In genomic region chr8:125254188-125255005, GRCm38 (mm10) we compare ENCODE assay signal across 7 mouse cellular contexts.
DNase-seq lines count a peak whose midpoint lies in the region; ATAC-seq and TF ChIP-seq lines count a peak whose summit lies in the region.

No protein-coding gene starts in this region.

- H3K4me2 ChIP-seq in embryonic facial prominence, embryonic 14.5 days (ENCODE audit: low read depth, low read length) = peak overlapping the region; percentile 81
- peak overlapping the region; percentile 51 for H3K4me2 ChIP-seq in kidney, embryonic 14.5 days (replicated peaks; ENCODE audit: low read depth, low read length)
- H3K4me2 ChIP-seq in limb, embryonic 14.5 days (replicated peaks; ENCODE audit: low read depth, low read length, severe bottlenecking) = peak overlapping the region; percentile 70
- H3K4me2 ChIP-seq in midbrain, embryonic 16.5 days (ENCODE audit: low read length) = peak overlapping the region; percentile 65

- no peaks in the 10 kb centered on the region for H3K9me3 ChIP-seq in embryonic facial prominence, embryonic 14.5 days (ENCODE audit: control insufficient read depth, low read length)
- no peaks in the 10 kb centered on the region for H3K9me3 ChIP-seq in heart, embryonic 10.5 days
- no peaks in the 10 kb centered on the region for H3K9me3 ChIP-seq in kidney, embryonic 14.5 days (ENCODE audit: control insufficient read depth, low read length)
- H3K9me3 ChIP-seq in limb, embryonic 14.5 days (ENCODE audit: control insufficient read depth, low read length) = no peaks in the 10 kb centered on the region
- H3K9me3 ChIP-seq in midbrain, embryonic 16.5 days (replicated peaks; ENCODE audit: control insufficient read depth, low read length, poor library complexity, severe bottlenecking) = no peaks in the 10 kb centered on the region

- no peak overlapping the region for H3K27ac ChIP-seq in bone marrow, adult 2 months (ENCODE audit: control insufficient read depth, insufficient read depth, low read depth, low read length, poor library complexity)
- peak overlapping the region; percentile 90 for H3K27ac ChIP-seq in embryonic facial prominence, embryonic 14.5 days (replicated peaks; ENCODE audit: low read depth, low read length)
- H3K27ac ChIP-seq in heart, embryonic 10.5 days = peak overlapping the region; percentile 90
- H3K27ac ChIP-seq in kidney, embryonic 14.5 days (ENCODE audit: low read depth, low read length) = peak overlapping the region; percentile 59
- peak overlapping the region; percentile 79 for H3K27ac ChIP-seq in limb, embryonic 14.5 days (replicated peaks; ENCODE audit: low read depth, low read length)
- peak overlapping the region; percentile 95 for H3K27ac ChIP-seq in midbrain, embryonic 16.5 days (ENCODE audit: low read length)

- TF ChIP-seq POLR2A in bone marrow, adult 2 months (IDR thresholded peaks at IDR 0.05; ENCODE audit: borderline replicate concordance, control insufficient read depth, low read depth, low read length) = no peak
- TF ChIP-seq POLR2A in limb, embryonic 14.5 days (IDR thresholded peaks at IDR 0.05; ENCODE audit: borderline replicate concordance, extremely low read depth, insufficient read depth, insufficient read length) = no peak

- H3K4me3 ChIP-seq in bone marrow, adult 2 months (replicated peaks; ENCODE audit: control insufficient read depth, low read depth, low read length) = peak overlapping the region; percentile 31
- H3K4me3 ChIP-seq in embryonic facial prominence, embryonic 14.5 days (ENCODE audit: low read depth, low read length) = peak overlapping the region; percentile 42
- H3K4me3 ChIP-seq in heart, embryonic 10.5 days = peak overlapping the region; percentile 56
- H3K4me3 ChIP-seq in kidney, embryonic 14.5 days (ENCODE audit: low read length) = peak overlapping the region; percentile 33
- H3K4me3 ChIP-seq in limb, embryonic 14.5 days (replicated peaks; ENCODE audit: low read length) = peak overlapping the region; percentile 38
- H3K4me3 ChIP-seq in midbrain, embryonic 16.5 days (ENCODE audit: low read depth, low read length) = peak overlapping the region; percentile 39

- H3K4me1 ChIP-seq in bone marrow, adult 2 months (ENCODE audit: control insufficient read depth, insufficient read depth, low read length) = no peaks in the 10 kb centered on the region; the same call in 1 of the 2 replicates
- peaks cover 24% of the 10 kb centered on the region for H3K4me1 ChIP-seq in embryonic facial prominence, embryonic 14.5 days (ENCODE audit: control insufficient read depth, insufficient read depth, low read length)
- H3K4me1 ChIP-seq in heart, embryonic 10.5 days = peaks cover 45% of the 10 kb centered on the region
- H3K4me1 ChIP-seq in kidney, embryonic 14.5 days (ENCODE audit: control insufficient read depth, insufficient read depth, low read length) = 0 out of 2 replicates have a peak, but pooled peaks cover 3% of the 10 kb centered on the region
- peaks cover 18% of the 10 kb centered on the region for H3K4me1 ChIP-seq in limb, embryonic 14.5 days (ENCODE audit: control insufficient read depth, insufficient read depth, low read length)
- peaks cover 20% of the 10 kb centered on the region for H3K4me1 ChIP-seq in midbrain, embryonic 16.5 days (ENCODE audit: control insufficient read depth, insufficient read depth, low read length)

- ATAC-seq in embryonic facial prominence, embryonic 14.5 days (ENCODE audit: low read depth) = peak; percentile 84
- ATAC-seq in kidney, embryonic 14.5 days (ENCODE audit: low FRiP score, low TSS enrichment) = peak; percentile 70
- peak; percentile 85 for ATAC-seq in limb, embryonic 14.5 days (ENCODE audit: low FRiP score, low read depth)
- ATAC-seq in midbrain, embryonic 16.5 days = peak; percentile 88

- TF ChIP-seq CTCF in bone marrow, adult 2 months (IDR thresholded peaks at IDR 0.05; ENCODE audit: control insufficient read depth, insufficient read depth, low read length) = no peak

- H3K27me3 ChIP-seq in embryonic facial prominence, embryonic 14.5 days (replicated peaks; ENCODE audit: control insufficient read depth, insufficient read depth, low read length) = 0 out of 2 replicates have a peak, but pooled peaks cover 4% of the 10 kb centered on the region
- no peaks in the 10 kb centered on the region for H3K27me3 ChIP-seq in heart, embryonic 10.5 days (ENCODE audit: insufficient read depth, poor library complexity, severe bottlenecking)
- H3K27me3 ChIP-seq in kidney, embryonic 14.5 days (ENCODE audit: control insufficient read depth, insufficient read depth, low read length) = no peaks in the 10 kb centered on the region
- H3K27me3 ChIP-seq in limb, embryonic 14.5 days (ENCODE audit: control insufficient read depth, insufficient read depth, low read length) = no peaks in the 10 kb centered on the region
- H3K27me3 ChIP-seq in midbrain, embryonic 16.5 days (ENCODE audit: control insufficient read depth, insufficient read depth, low read depth, low read length) = no peaks in the 10 kb centered on the region

- peak overlapping the region; percentile 67 for H3K9ac ChIP-seq in embryonic facial prominence, embryonic 14.5 days (ENCODE audit: low read depth, low read length)
- peak overlapping the region; percentile 53 for H3K9ac ChIP-seq in kidney, embryonic 14.5 days (ENCODE audit: low read depth, low read length)
- peak overlapping the region; percentile 59 for H3K9ac ChIP-seq in limb, embryonic 14.5 days (ENCODE audit: low read depth, low read length, severe bottlenecking)
- H3K9ac ChIP-seq in midbrain, embryonic 16.5 days (ENCODE audit: low read depth, low read length) = peak overlapping the region; percentile 67

- no peaks in the 10 kb centered on the region for H3K36me3 ChIP-seq in embryonic facial prominence, embryonic 14.5 days (ENCODE audit: control insufficient read depth, insufficient read depth, low read length)
- H3K36me3 ChIP-seq in heart, embryonic 10.5 days = no peaks in the 10 kb centered on the region
- H3K36me3 ChIP-seq in kidney, embryonic 14.5 days (ENCODE audit: control insufficient read depth, insufficient read depth, low read length) = no peaks in the 10 kb centered on the region
- no peaks in the 10 kb centered on the region for H3K36me3 ChIP-seq in limb, embryonic 14.5 days (ENCODE audit: control insufficient read depth, insufficient read depth, low read length)
- no peaks in the 10 kb centered on the region for H3K36me3 ChIP-seq in midbrain, embryonic 16.5 days (ENCODE audit: control insufficient read depth, insufficient read depth, low read length)

- DNase-seq in embryonic facial prominence, embryonic 14.5 days (ENCODE audit: low spot score) = peak; percentile 97
- DNase-seq in heart, embryonic 10.5 days (ENCODE audit: low spot score) = peak; percentile 92
- DNase-seq in limb, embryonic 14.5 days (ENCODE audit: low spot score) = peak; percentile 91
- DNase-seq in spleen, postnatal 10 days (ENCODE audit: low spot score in 2 of 2) = peak; percentile 17 to 61

- WGBS in bone marrow, adult 2 months = 13% methylated on average over 23 of the region's 23 CpGs
- WGBS in embryonic facial prominence, embryonic 14.5 days = 8% methylated on average over 23 of the region's 23 CpGs
- WGBS in heart, embryonic 10.5 days = 18% methylated on average over 23 of the region's 23 CpGs
- WGBS in kidney, embryonic 14.5 days = 36% methylated on average over 23 of the region's 23 CpGs
- 23% methylated on average over 23 of the region's 23 CpGs for WGBS in limb, embryonic 14.5 days
- 1% methylated on average over 23 of the region's 23 CpGs for WGBS in midbrain, embryonic 16.5 days

Comparison
In these comparisons a context has a peak if more than half of its experiments do, and no peak if none do; other contexts are left out.
1. DNase-seq: peak in every context shown above with its lines; median percentile 97 in embryonic facial prominence, embryonic 14.5 days; 92 in heart, embryonic 10.5 days; 91 in limb, embryonic 14.5 days; 39 in spleen, postnatal 10 days.